Mouse (Mus musculus): ENCODE measurements around the gene Prpsap2.

DNA sequence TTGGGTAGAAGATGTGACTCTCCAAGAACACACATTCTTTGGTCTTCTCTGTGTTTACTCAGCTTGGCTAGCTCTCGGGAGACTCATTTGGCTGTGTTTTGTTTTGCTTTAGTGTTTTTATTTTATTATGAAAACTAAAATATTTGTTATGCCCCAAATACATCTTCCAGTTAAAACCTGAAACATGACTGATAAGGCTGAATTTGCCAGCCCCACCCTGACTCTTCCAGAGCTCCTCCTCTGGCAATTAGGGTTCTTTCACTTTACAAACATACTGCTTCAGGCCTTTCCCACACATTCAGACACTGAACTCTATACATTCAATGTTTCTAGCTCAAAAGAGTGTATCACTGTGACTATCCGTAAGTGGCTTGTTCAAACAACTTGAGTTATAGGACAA, 4.7 kb downstream of the Prpsap2 start:
- TF ChIP-seq CTCF (conservative IDR thresholded peaks at IDR 0.05; ENCODE audit: low read length) (no peak), NANOG (IDR thresholded peaks at IDR 0.05; ENCODE audit: borderline replicate concordance, low read length) (no peak), POU5F1 (IDR thresholded peaks at IDR 0.05; ENCODE audit: borderline replicate concordance, low read length) (no peak)

All from E14TG2a.4 (cell line).